Mouse (Mus musculus): ENCODE measurements around the gene Scrn2.

The Scrn2 gene

DNA sequence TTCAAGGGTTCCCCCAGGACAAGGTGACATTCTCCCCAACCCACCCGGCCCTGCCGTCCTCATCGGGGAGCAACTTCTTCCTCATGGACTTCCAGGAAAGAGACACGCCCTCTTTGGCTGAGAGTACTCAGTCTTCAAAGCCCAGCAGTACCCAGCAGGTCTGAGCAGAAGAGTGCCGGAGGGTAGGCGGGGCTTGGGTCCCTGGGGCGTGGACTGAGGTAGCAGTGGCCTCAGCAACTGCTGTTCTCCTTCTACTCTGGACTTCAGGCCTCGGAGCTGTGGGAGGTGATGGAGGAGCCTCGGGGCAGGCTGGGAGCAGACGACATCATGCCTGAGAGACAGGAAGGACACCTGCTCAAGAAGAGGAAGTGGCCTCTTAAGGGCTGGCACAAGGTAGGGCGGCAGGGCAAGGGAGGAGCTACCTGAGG lies 22.5 kb downstream of the Scrn2 start:
- DNase-seq: peak; percentile 50

- no peak for DNase-seq
Observed at GRCm38 (mm10) chr11:97063274-97063920, 33.7 kb downstream of the Scrn2 start.

DNA sequence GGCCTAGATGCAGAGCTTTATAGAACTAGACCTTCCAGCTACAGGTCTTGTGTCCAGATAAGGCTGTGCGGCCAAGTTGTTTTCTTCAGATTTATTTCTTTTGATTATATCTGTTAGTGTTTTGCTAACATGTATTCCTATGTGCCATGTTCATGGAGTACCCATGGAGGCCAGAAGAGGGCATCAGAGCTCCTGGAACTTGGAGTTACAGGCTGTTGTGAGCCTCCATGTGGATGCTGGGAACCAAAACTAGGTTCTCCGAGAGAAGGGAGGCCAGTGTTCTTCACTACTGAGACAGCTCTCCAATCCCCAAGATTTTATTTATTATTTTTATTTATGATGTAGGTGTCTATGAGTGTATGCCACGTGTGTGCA lies 34.2 kb downstream of the Scrn2 start:
- DNase-seq: no peak

- DNase-seq: no peak
Observed at GRCm38 (mm10) chr11:97065538-97066295, 36.0 kb downstream of the Scrn2 start.

DNA sequence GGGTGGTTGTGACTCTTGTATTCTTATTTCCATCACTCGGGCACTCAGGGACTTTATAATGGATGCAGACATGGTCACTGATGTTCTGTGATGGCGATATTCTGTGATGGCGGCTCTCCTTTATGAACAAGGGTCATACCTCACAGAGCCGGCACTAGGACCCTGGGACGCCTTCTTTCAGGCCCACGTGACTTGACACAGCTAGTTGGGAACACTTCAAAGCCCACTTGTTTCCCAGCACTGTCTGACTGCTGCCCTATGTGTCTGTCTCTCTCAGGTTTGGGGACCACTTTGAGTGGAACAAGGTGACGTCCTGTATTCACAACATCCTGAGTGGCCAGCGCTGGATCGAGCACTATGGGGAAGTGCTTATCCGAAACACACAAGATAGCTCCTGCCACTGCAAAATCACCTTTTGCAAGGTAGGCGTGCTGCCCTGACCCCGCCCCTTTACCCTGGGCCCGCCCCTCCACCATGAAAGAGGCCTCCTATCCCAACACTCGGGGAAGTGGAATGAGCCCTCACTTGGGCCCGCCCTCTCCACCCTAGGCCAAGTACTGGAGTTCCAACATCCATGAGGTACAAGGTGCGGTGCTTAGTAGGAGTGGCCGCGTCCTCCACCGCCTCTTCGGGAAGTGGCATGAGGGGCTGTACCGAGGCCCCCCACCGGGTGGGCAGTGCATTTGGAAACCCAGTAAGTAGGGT lies 37.1 kb downstream of the Scrn2 start:
- no peak for DNase-seq

- no peak for DNase-seq
Observed at GRCm38 (mm10) chr11:97069333-97069732, 39.6 kb downstream of the Scrn2 start.

DNA sequence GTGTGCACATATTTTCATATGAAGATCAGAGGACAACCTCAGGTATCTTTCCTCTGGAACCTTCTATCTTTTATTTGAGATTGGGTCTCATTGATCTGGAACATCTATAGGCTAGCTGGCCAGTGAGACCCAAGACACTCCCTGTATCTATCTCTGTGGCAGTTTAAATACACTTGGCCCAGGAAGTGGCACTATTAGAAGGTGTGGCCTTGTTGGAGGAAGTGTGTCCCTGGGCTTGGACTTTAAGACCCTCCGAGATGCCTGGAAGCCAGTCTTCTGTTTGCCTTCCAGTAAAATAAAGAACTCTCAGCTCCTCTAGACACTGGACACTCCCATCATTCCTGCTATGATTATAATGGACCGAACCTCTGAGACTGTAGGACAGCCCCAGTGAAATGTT lies 40.0 kb downstream of the Scrn2 start:
- no peak for DNase-seq

- peak; percentile 46 for DNase-seq
Observed at GRCm38 (mm10) chr11:97071129-97071528, 41.4 kb downstream of the Scrn2 start.

DNA sequence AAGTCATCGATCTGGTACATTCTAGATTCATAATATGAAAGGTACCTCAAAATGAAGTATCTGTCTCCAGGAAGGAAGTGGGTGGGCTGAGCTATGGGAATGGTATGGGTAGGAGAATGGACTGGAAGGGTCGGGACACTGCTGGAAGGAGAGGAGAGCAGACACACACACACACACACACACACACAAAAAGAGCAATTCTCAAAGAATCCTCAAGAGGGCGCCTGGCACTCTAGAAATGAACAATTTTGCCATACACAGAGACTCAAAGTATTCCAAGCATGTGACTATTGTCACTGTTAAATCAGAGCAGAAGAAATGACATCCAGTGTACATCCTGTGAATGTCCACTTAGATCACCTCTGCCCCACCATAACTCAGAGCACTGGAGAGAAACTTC lies 42.8 kb downstream of the Scrn2 start:
- peak; percentile 65 for DNase-seq

DNA sequence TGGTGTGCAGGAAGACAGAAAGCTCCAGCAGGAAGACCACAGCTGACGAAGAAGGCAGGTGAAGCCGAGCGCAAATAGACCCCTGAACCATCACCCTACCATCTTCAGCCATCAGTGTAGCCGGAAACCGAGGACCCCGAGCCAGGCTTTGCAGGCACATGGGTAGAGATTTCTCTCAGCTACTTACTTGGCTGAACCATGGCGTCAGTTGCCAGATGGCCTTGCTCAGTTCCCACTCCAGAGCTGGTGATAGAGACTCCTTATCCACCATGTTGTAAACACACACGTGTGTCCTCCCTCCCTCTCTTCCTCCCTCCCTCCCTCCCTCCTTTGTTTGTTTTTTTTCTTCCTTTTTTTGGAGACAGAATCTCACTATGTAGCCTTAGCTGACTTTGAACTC lies 44.5 kb downstream of the Scrn2 start:
- no peak for DNase-seq

- DNase-seq: peak; percentile 78
Observed at GRCm38 (mm10) chr11:97078751-97079150, 49.0 kb downstream of the Scrn2 start.

DNA sequence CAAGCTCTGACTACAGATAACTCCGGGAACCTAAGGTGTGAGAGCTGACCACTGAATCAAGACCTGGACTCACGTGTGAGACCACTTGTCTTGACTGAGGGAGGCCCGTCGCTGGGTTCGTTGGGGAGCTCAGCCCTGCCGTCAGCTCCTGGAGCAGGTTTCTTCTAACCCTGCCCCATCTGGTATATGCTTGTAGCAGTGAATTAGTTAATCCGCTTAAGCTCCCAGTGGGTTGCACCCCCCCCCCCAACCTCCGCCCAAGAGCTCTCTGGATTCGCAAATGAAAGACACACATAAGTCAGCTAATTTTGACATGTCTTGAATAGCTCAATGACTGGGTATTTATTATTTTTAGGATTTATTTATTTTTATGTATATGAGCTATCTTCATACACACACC lies 50.6 kb downstream of the Scrn2 start:
- no peak for DNase-seq

DNA sequence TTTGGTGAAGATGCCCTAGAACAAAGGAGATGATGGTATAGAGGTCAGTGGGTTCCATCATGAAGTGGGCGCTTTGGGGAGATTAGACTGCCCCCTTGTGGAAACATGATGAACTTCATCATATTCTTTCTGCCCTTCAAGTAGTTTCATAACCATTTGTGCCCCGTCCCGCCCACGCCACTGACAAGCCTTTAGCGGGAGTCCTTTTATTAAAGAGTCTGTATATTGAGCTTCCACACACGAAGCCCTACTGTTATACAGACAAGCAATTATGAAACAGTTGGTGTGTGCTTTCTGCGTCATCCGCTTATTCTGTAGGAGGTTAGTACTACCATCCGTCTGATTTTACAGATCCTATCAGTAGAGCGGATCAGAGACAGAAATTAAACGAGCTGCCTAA lies 53.2 kb downstream of the Scrn2 start:
- DNase-seq: peak; percentile 66
